Mouse (Mus musculus) limb, embryonic 12.5 days (tissue): ENCODE measurements around the gene Vwa1. TPM values are rescaled to one million over a fixed set of nuclear protein-coding genes. Genes with fewer than 3 reads are reported as not detected.
"Not testable (repeated sequence)": the region's sequence is repeated elsewhere in the genome, so short reads cannot be mapped to it uniquely, and the experiment has no call there.

Source experiments
- ATAC-seq: fragments of 200-750 bp; cut with Nextera tagmentation; 2 replicates; pipeline ENCODE4 v1.8.0; 2017; ENCODE audit warnings: low read depth, moderate TSS enrichment; ENCODE audit not compliant: insufficient number of reproducible peaks, insufficient read depth, low FRiP score, low TSS enrichment
- H3K27ac ChIP-seq: fragments of 300-500 bp; sonication (generic); 2 replicates; pipeline ENCODE4 v1.5.1; 2016; ENCODE audit warnings: mild to moderate bottlenecking, moderate library complexity
- H3K27me3 ChIP-seq: fragments of 300-500 bp; sonication (generic); 2 replicates; pipeline ENCODE4 v1.6.1; 2016; ENCODE audit warnings: mild to moderate bottlenecking, moderate library complexity
- H3K36me3 ChIP-seq: fragments of 300-500 bp; sonication (generic); 2 replicates; pipeline ENCODE4 v1.6.1; 2016; ENCODE audit warnings: mild to moderate bottlenecking, moderate library complexity
- H3K4me1 ChIP-seq: fragments of 300-500 bp; sonication (generic); replicated peaks from 2 replicates; pipeline ENCODE4 v1.6.1; 2016
- H3K4me2 ChIP-seq: fragments of 300-500 bp; sonication (generic); 2 replicates; pipeline ENCODE4 v1.6.1; 2016; ENCODE audit warnings: mild to moderate bottlenecking, moderate library complexity
- H3K4me3 ChIP-seq: fragments of 300-500 bp; sonication (generic); replicated peaks from 2 replicates; pipeline ENCODE4 v1.5.1; 2016; ENCODE audit warnings: mild to moderate bottlenecking
- H3K9ac ChIP-seq: fragments of 300-500 bp; sonication (generic); replicated peaks from 2 replicates; pipeline ENCODE4 v1.6.1; 2016; ENCODE audit warnings: mild to moderate bottlenecking, moderate library complexity
- H3K9me3 ChIP-seq: fragments of 300-500 bp; sonication (generic); 2 replicates; pipeline ENCODE4 v1.6.1; 2016; ENCODE audit warnings: mild to moderate bottlenecking, moderate library complexity
- WGBS: fragments of 180-500 bp; shearing (Covaris S2); methylation state at CpG from one replicate; pipeline ENCODE4 v1.1.7; 2016; 5-methylcytosine and 5-hydroxymethylcytosine counted together
- polyA plus RNA-seq: library from polyadenylated mRNA; unstranded; fragments of >200 nt; fragmentation: Nextera tagmentation; extraction: Ambion mirVana; gene quantifications from 2 replicates; pipeline ENCODE4 v1.2.1, GENCODE M21; 2016

The Vwa1 gene
- polyA plus RNA-seq, 1 experiment from 2014 or later: 8.3 TPM

GRCm38 (mm10) chr4:155744474-155744873, 30.0 kb downstream of the Vwa1 start:
- Histone ChIP-seq H3K9me3 (no peaks in the 10 kb centered on the region), H3K27ac (no peak overlapping the region), H3K4me3 (no peak overlapping the region), H3K4me1 (no peaks in the 10 kb centered on the region), H3K27me3 (no peaks in the 10 kb centered on the region), H3K4me2 (no peak overlapping the region), H3K36me3 (peaks cover 99% of the 10 kb centered on the region), H3K9ac (no peak overlapping the region)
- ATAC-seq: no peak
- whole genome bisulfite sequencing: 91% methylated on average over 8 of the region's 8 CpGs

- Histone ChIP-seq H3K27ac (no peak overlapping the region), H3K4me1 (no peaks in the 10 kb centered on the region), H3K27me3 (no peaks in the 10 kb centered on the region), H3K4me2 (no peak overlapping the region), H3K9me3 (no peaks in the 10 kb centered on the region), H3K4me3 (no peak overlapping the region), H3K36me3 (peaks cover 97% of the 10 kb centered on the region), H3K9ac (no peak overlapping the region)
- WGBS: 95% methylated on average over 5 of the region's 5 CpGs
- no peak for ATAC-seq
Observed at GRCm38 (mm10) chr4:155742684-155743083, 31.8 kb downstream of the Vwa1 start.

DNA sequence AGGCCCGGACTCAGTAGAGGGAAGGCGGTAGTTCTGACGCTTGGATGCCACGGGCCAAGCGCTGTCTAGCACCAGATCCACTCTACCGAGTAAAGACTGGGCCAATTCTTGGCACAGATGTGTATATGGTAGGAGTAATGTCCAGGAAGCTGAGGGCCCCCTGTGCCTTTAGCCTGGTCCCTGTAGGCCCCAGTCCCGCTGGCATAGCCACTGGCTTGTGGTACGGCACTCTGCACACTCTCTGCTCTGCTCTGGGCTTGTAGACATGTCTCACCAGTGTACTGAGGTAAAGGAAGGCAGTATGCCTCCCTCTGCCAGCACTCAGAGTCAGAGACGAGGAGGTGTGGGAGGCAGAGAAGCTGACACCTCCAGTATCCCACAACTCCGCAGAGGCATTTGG, 33.8 kb downstream of the Vwa1 start:
- 90% methylated on average over 10 of the region's 10 CpGs for WGBS
- H3K9me3 ChIP-seq, H3K4me3 ChIP-seq, ATAC-seq, H3K4me2 ChIP-seq, H3K27me3 ChIP-seq, H3K9ac ChIP-seq, H3K4me1 ChIP-seq, H3K27ac ChIP-seq: not testable (repeated sequence)
- peaks cover 91% of the 10 kb centered on the region for H3K36me3 ChIP-seq

GRCm38 (mm10) chr4:155739741-155740636, 34.5 kb downstream of the Vwa1 start:
- Histone ChIP-seq H3K4me1 (peaks cover 10% of the 10 kb centered on the region), H3K9me3 (no peaks in the 10 kb centered on the region), H3K9ac (no peak overlapping the region), H3K27ac (no peak overlapping the region), H3K4me2 (no peak overlapping the region), H3K4me3 (no peak overlapping the region), H3K36me3 (peaks cover 84% of the 10 kb centered on the region), H3K27me3 (no peaks in the 10 kb centered on the region)
- ATAC-seq: no peak
- WGBS: 79% methylated on average over 37 of the region's 37 CpGs

DNA sequence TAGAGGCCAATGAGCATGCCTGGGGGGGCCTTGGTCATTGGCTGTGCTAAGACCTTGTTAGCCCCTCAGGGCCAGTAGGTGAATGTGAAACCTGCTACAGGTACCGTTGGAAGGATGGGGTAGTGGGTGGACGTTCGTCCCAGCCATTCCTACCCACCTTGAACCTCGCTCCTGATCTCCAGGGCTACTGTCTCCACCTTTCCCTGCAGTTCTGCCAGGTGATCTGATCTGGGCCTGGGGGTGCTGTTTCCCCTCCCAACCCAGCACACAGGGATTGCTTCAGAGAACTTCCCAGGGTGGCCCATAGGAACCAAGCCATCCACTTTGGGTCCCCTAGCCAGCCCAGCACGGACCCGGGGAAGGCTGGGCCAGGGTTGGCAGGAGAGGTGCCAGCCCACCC, 35.3 kb downstream of the Vwa1 start:
- Histone ChIP-seq H3K9ac (no peak overlapping the region), H3K27ac (no peak overlapping the region), H3K9me3 (no peaks in the 10 kb centered on the region), H3K4me2 (no peak overlapping the region), H3K4me1 (peaks cover 12% of the 10 kb centered on the region), H3K36me3 (peaks cover 75% of the 10 kb centered on the region), H3K27me3 (no peaks in the 10 kb centered on the region), H3K4me3 (no peak overlapping the region)
- 78% methylated on average over 6 of the region's 6 CpGs for WGBS
- no peak for ATAC-seq

GRCm38 (mm10) chr4:155738262-155738661, 36.2 kb downstream of the Vwa1 start:
- H3K27me3 ChIP-seq: no peaks in the 10 kb centered on the region
- peaks cover 21% of the 10 kb centered on the region for H3K4me1 ChIP-seq
- no peaks in the 10 kb centered on the region for H3K9me3 ChIP-seq
- whole genome bisulfite sequencing: 67% methylated on average over 8 of the region's 8 CpGs
- H3K27ac ChIP-seq: peak overlapping the region; percentile 7; the same call in 1 of the 2 replicates
- no peak overlapping the region for H3K4me3 ChIP-seq
- H3K9ac ChIP-seq: no peak overlapping the region
- H3K4me2 ChIP-seq: no peak overlapping the region
- no peak for ATAC-seq
- H3K36me3 ChIP-seq: peaks cover 69% of the 10 kb centered on the region

DNA sequence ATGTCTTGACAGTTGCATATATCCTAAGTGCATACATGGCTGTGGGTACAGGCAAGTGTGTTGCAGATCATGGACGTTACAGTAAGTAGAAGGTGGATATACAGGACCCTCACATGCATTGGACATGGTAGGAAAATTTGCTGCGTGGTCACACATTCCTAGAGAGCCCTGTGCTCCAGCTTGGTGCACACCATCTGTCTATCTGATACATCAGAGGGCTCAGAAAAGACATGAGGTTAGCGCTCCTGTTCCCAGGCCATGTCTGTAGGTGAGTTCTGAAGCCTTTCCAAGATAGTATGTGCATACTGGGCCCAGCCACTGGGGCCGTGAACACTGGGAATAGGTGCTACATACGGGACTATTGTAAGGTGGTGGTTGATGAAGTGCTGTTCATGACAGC, 38.1 kb downstream of the Vwa1 start:
- peak overlapping the region; percentile 85; the same call in 1 of the 2 replicates for H3K4me3 ChIP-seq

DNA sequence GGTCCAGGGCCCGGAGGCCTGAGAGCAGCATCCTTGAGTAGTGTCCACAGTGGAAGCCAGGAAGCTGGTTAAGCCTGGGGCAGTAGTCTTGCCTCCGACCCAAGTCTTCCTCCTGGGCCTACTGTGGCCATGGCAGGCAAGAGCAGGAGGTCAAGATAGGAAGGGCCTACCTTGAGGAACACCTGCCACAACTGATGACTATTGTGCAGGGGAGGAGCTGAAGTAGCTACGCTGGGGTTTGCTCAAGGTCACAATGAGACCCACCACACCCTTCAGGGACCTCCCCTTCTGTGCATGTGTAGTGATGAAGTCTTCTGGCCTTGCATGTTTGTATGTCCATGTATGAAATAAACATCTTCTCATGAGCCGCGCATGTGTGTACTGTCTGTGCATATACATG, 38.7 kb downstream of the Vwa1 start:
- Histone ChIP-seq H3K9ac (peak overlapping the region; percentile 77), H3K9me3 (no peaks in the 10 kb centered on the region), H3K4me2 (peak overlapping the region; percentile 93), H3K27ac (peak overlapping the region; percentile 89), H3K27me3 (no peaks in the 10 kb centered on the region), H3K36me3 (peaks cover 69% of the 10 kb centered on the region), H3K4me1 (peaks cover 22% of the 10 kb centered on the region), H3K4me3 (peak overlapping the region; percentile 85)
- WGBS: 69% methylated on average over 5 of the region's 5 CpGs
- no peak for ATAC-seq

More for the DNA sequence above, 38.1 kb downstream of the Vwa1 start:
- Histone ChIP-seq H3K9me3 (no peaks in the 10 kb centered on the region), H3K27ac (no peak overlapping the region), H3K36me3 (peaks cover 69% of the 10 kb centered on the region), H3K4me2 (no peak overlapping the region; the same call in 1 of the 2 replicates), H3K27me3 (no peaks in the 10 kb centered on the region), H3K9ac (no peak overlapping the region), H3K4me1 (peaks cover 22% of the 10 kb centered on the region)
- WGBS: 93% methylated on average over 5 of the region's 5 CpGs
- no peak for ATAC-seq

GRCm38 (mm10) chr4:155734951-155735702, 39.4 kb downstream of the Vwa1 start:
- H3K27ac ChIP-seq: peak overlapping the region; percentile 89
- H3K4me1 ChIP-seq: peaks cover 22% of the 10 kb centered on the region
- peaks cover 67% of the 10 kb centered on the region for H3K36me3 ChIP-seq
- H3K4me2 ChIP-seq: peak overlapping the region; percentile 93
- no peaks in the 10 kb centered on the region for H3K9me3 ChIP-seq
- peak; percentile 34 for ATAC-seq
- H3K27me3 ChIP-seq: no peaks in the 10 kb centered on the region
- WGBS: under 1% methylated on average over 55 of the region's 79 CpGs
- peak overlapping the region; percentile 85 for H3K4me3 ChIP-seq
- H3K9ac ChIP-seq: peak overlapping the region; percentile 77

DNA sequence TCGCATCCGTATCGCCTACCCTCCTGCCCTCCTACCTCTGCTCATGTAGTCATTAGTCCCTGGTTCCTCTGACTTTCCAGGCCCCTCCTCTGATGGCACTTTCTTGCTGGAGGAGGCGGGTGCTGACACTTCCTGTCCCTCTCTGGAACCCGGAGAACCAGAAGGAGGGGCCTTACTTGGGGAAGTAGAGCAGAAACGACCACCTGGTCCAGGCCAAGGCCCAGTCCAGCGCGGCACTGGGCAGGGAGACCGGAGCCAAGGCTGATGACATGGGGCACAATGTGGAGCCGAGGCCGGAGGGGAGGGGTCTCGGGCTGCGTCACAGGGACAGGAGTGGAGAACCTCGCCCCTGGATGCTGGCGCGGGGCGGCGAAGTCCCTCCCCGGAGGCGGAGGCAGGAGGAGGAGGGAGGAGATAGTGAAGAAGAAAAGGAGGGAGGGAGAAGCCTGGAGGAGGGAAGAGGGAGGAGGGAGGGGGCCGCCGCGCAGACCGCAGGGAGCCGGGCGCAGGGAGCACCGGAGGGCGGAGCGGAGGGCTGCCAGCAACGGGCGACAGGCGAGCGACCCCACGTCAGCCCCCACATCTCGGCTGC, 40.1 kb downstream of the Vwa1 start, which contains the start of gene Tmem240:
TSS of gene Tmem240 (plus strand) at position 451 of the 592 bp plus-strand sequence.
- Histone ChIP-seq H3K36me3 (peaks cover 67% of the 10 kb centered on the region), H3K27me3 (no peaks in the 10 kb centered on the region), H3K4me3 (peak within 1 kb of the TSS; percentile 85), H3K4me1 (peaks cover 22% of the 10 kb centered on the region), H3K9ac (peak within 1 kb of the TSS; percentile 77), H3K27ac (peak within 1 kb of the TSS; percentile 89), H3K4me2 (peak within 1 kb of the TSS; percentile 93), H3K9me3 (no peaks in the 10 kb centered on the region)
- WGBS: under 1% methylated on average over 27 of the region's 35 CpGs
- peak; percentile 85 for ATAC-seq

- Histone ChIP-seq H3K9me3 (no peaks in the 10 kb centered on the region), H3K9ac (no peak overlapping the region), H3K27me3 (no peaks in the 10 kb centered on the region), H3K27ac (0 out of 2 replicates have a peak overlapping the region, but pooled peaks have one; percentile 17), H3K36me3 (peaks cover 66% of the 10 kb centered on the region), H3K4me2 (no peak overlapping the region), H3K4me1 (peaks cover 22% of the 10 kb centered on the region), H3K4me3 (no peak overlapping the region)
- WGBS: 91% methylated on average over 10 of the region's 10 CpGs
- no peak for ATAC-seq
Observed at GRCm38 (mm10) chr4:155733267-155733666, 41.2 kb downstream of the Vwa1 start.
